Mouse (Mus musculus): Measurements from ENCODE around the gene Ralb. TPM values are rescaled to one million over a fixed set of nuclear protein-coding genes. Genes with fewer than 3 reads are reported as not detected.

The Ralb gene
- polyA plus RNA-seq, 1 experiment, result 54.6 TPM

DNA sequence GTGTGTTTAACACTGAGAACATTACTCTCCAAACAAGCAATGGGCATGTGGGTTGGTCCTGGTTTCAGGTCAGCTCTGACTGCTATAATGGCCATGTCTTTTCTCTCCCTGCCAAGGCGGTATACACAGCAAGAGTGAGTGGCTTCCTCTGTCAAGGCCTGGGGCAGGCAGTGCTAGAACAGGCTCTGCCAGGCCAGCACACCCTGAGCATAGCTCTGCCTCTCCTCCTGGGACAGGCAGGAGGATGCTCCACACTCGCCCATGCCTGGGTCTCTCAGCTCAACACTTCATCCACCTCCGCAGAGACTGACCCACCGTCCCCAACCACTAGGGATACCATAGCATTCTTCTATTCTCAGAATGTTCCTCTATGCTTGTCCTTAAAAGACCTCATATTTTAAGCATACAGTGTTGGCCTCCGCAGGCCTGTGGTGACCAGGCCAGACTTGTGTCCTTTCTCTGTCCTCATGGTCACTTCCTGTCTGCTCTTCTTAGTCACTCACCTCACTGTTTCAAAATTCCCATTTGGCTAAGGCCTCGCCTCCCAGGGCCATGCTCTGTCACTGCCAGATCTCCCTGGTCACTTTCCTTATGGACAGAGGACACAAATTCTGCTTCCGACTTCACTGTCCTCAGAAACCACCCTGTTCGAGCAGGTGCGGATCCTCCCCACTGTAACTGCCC, 9.7 kb downstream of the Ralb start:
- H3K27me3 ChIP-seq (replicated peaks; ENCODE audit: control insufficient read depth, insufficient read depth, low read length), result no peaks in the 10 kb centered on the region
- 74% methylated on average over 9 of the region's 9 CpGs for WGBS
- no peak overlapping the region for H3K27ac ChIP-seq (ENCODE audit: insufficient read depth, low read depth, low read length)
- H3K36me3 ChIP-seq (ENCODE audit: control insufficient read depth, insufficient read depth, low read length), result no peaks in the 10 kb centered on the region
- no peak for DNase-seq
- peaks cover 47% of the 10 kb centered on the region for H3K4me1 ChIP-seq (ENCODE audit: control insufficient read depth, insufficient read depth, low read length)
- TF ChIP-seq POLR2A (IDR thresholded peaks at IDR 0.05; ENCODE audit: low read depth, low read length) (no peak), CTCF (conservative IDR thresholded peaks at IDR 0.05; ENCODE audit: insufficient read depth, insufficient read length, low read depth, low read length) (no peak)
- H3K4me3 ChIP-seq (ENCODE audit: insufficient read depth, low read depth, low read length), result no peak overlapping the region

DNA sequence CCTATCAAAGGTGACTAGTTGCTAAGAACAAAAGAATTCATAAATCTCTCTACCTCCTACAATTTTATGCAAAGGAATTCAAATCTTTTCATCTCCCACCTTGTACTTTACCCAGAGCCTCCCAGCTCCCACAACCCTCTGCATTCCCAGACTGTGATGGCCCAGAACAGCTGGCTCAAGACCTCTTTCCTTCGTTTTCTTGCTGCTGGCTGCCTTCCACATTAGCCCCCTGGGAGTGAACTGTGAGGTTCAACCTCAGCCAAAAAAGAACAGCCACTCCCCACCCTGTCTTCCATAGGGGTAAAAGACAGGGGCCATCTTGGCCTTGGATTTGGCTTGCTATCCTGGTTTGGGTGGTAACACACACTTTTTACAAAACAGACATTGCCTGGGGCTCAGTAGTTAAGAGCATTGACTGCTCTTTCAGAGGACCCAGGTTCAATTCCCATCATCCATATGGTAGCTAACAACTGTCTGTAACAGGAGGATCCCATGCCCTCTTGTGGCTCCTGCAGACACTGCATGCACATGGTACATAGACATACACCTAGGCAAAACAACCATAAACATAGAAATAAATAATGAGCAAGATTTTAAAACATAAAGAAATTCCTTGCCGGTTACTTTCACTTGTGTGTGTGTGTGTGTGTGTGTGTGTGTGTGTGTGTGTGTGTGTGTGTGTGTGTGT, 10.4 kb downstream of the Ralb start:
- peaks cover 43% of the 10 kb centered on the region for H3K4me1 ChIP-seq (ENCODE audit: control insufficient read depth, insufficient read depth, low read length)
- H3K4me3 ChIP-seq (ENCODE audit: insufficient read depth, low read depth, low read length), result no peak overlapping the region
- no peaks in the 10 kb centered on the region for H3K36me3 ChIP-seq (ENCODE audit: control insufficient read depth, insufficient read depth, low read length)
- WGBS, result 54% methylated on average over 2 of the region's 2 CpGs
- H3K27me3 ChIP-seq (replicated peaks; ENCODE audit: control insufficient read depth, insufficient read depth, low read length), result no peaks in the 10 kb centered on the region
- no peak for TF ChIP-seq POLR2A (IDR thresholded peaks at IDR 0.05; ENCODE audit: low read depth, low read length)
- 0 out of 2 replicates have a peak, but pooled peaks have one; percentile 28 for TF ChIP-seq CTCF (conservative IDR thresholded peaks at IDR 0.05; ENCODE audit: insufficient read depth, insufficient read length, low read depth, low read length)
- H3K27ac ChIP-seq (ENCODE audit: insufficient read depth, low read depth, low read length), result no peak overlapping the region
- no peak for DNase-seq

DNA sequence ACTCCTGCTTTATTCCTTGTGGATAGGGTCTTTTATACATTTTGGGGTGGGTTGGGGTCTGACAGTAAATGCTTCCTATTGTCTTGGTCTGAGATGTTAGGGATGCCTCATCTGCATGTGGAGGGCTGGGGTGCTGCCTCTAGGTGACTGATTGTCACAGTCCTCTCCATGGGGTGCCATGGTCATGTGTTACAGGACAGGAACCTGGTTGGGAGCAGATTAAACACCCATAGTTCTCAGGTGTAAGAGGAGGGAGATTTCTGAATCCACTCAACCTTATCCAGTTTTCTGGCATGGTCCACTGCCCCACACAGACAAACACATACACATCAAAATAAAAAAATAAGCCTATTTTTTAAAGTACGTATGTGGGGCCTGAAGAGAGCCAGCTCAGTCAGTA, 12.1 kb downstream of the Ralb start:
- H3K27ac ChIP-seq (ENCODE audit: insufficient read depth, low read depth, low read length), result peak overlapping the region; percentile 75
- no peaks in the 10 kb centered on the region for H3K27me3 ChIP-seq (replicated peaks; ENCODE audit: control insufficient read depth, insufficient read depth, low read length)
- 30% methylated on average over 1 of the region's 1 CpGs for WGBS
- no peak overlapping the region for H3K4me3 ChIP-seq (ENCODE audit: insufficient read depth, low read depth, low read length)
- no peak for DNase-seq
- peaks cover 27% of the 10 kb centered on the region for H3K4me1 ChIP-seq (ENCODE audit: control insufficient read depth, insufficient read depth, low read length)
- TF ChIP-seq CTCF (conservative IDR thresholded peaks at IDR 0.05; ENCODE audit: insufficient read depth, insufficient read length, low read depth, low read length) (no peak), POLR2A (IDR thresholded peaks at IDR 0.05; ENCODE audit: low read depth, low read length) (no peak)
- H3K36me3 ChIP-seq (ENCODE audit: control insufficient read depth, insufficient read depth, low read length), result no peaks in the 10 kb centered on the region

DNA sequence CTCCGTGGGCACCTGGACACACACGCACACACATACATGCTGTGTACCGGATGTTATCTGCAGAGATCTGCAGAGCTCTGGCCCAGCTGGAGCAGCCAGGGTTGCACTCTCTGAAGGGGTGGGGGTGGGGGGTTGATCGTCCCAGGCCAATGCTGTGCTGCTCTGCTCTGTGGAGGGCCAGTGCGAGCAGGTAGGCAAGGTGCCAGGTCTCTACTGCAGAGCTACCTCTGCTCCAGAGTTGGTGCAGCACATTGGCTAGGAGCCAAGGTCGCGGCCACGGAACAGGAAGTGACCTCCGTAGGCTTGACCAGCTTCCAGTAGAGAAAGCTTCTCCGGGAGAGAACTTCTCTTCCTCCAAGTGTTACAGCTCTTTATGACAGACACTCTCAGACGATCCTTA, 12.5 kb downstream of the Ralb start:
- H3K27ac ChIP-seq (ENCODE audit: insufficient read depth, low read depth, low read length), result peak overlapping the region; percentile 75
- no peaks in the 10 kb centered on the region for H3K36me3 ChIP-seq (ENCODE audit: control insufficient read depth, insufficient read depth, low read length)
- no peaks in the 10 kb centered on the region for H3K27me3 ChIP-seq (replicated peaks; ENCODE audit: control insufficient read depth, insufficient read depth, low read length)
- TF ChIP-seq POLR2A (IDR thresholded peaks at IDR 0.05; ENCODE audit: low read depth, low read length) (no peak), CTCF (conservative IDR thresholded peaks at IDR 0.05; ENCODE audit: insufficient read depth, insufficient read length, low read depth, low read length) (no peak)
- WGBS, result 3% methylated on average over 11 of the region's 11 CpGs
- H3K4me1 ChIP-seq (ENCODE audit: control insufficient read depth, insufficient read depth, low read length), result peaks cover 25% of the 10 kb centered on the region
- DNase-seq, result peak; percentile 96
- peak overlapping the region; percentile 2; the same call in 1 of the 2 replicates for H3K4me3 ChIP-seq (ENCODE audit: insufficient read depth, low read depth, low read length)

GRCm38 (mm10) chr1:119490765-119491164, 13.8 kb downstream of the Ralb start:
- no peak for DNase-seq
- no peaks in the 10 kb centered on the region for H3K27me3 ChIP-seq (replicated peaks; ENCODE audit: control insufficient read depth, insufficient read depth, low read length)
- H3K36me3 ChIP-seq (ENCODE audit: control insufficient read depth, insufficient read depth, low read length), result no peaks in the 10 kb centered on the region
- TF ChIP-seq CTCF (conservative IDR thresholded peaks at IDR 0.05; ENCODE audit: insufficient read depth, insufficient read length, low read depth, low read length) (no peak), POLR2A (IDR thresholded peaks at IDR 0.05; ENCODE audit: low read depth, low read length) (no peak)
- H3K27ac ChIP-seq (ENCODE audit: insufficient read depth, low read depth, low read length), result no peak overlapping the region
- no peak overlapping the region for H3K4me3 ChIP-seq (ENCODE audit: insufficient read depth, low read depth, low read length)
- H3K4me1 ChIP-seq (ENCODE audit: control insufficient read depth, insufficient read depth, low read length), result peaks cover 15% of the 10 kb centered on the region
- 82% methylated on average over 7 of the region's 7 CpGs for WGBS

DNA sequence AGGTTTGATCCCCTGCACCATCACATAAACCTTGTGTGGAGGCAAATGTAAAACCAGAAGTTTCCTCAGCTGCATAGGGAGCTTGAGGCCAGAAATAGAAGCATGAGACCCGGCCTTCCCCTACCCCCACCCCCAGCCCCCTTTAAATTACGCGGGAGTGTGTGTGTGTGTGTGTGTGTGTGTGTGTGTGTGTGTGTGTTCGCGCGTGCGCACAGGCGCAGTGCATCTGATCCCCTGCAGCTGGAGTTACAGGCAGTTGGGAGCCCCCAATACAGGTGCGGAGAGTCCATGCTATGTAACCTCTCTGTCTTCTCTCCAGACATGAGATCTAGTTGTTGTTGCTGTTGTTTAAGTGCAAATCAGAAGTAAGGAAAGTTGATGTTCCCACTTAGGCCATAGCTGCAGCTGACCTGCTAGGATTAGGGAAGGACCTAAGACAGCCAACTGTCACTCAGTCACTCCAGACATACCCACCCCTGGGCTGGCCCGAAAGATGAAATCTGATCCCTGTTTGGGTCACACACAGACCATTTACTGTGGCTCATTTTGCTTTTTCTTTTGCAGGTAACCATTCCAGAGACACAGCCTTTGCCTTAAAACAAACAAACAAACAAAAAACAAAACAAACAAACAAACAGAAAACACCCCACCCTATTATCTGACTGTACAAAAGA, 16.5 kb downstream of the Ralb start:
- WGBS, result 59% methylated on average over 10 of the region's 10 CpGs
- Histone ChIP-seq H3K27me3 (replicated peaks; ENCODE audit: control insufficient read depth, insufficient read depth, low read length) (no peaks in the 10 kb centered on the region), H3K4me1 (ENCODE audit: control insufficient read depth, insufficient read depth, low read length) (peaks cover 7% of the 10 kb centered on the region), H3K4me3 (ENCODE audit: insufficient read depth, low read depth, low read length) (no peak overlapping the region), H3K27ac (ENCODE audit: insufficient read depth, low read depth, low read length) (no peak overlapping the region), H3K36me3 (ENCODE audit: control insufficient read depth, insufficient read depth, low read length) (no peaks in the 10 kb centered on the region)
- TF ChIP-seq POLR2A (IDR thresholded peaks at IDR 0.05; ENCODE audit: low read depth, low read length), result no peak
- no peak for TF ChIP-seq CTCF (conservative IDR thresholded peaks at IDR 0.05; ENCODE audit: insufficient read depth, insufficient read length, low read depth, low read length)
- DNase-seq, result no peak

DNA sequence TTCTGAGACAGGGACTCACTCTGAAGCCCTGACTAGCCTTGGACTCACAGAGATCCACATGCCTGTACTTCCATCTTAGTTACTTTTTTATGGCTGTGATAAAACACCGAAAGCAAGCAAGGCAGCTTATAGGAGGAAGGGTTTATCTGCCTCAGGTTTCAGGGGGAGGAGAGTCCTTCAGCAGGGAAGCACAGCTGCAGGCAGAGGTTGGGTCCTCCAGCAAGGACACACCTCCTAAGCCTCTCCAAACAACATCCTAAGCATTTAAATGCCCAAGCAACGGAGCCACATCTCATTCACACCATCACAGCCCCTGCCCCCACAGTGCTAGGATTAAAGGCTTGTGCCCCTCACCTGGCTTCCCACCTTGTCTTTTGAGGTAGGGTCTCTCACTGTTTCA, 18.8 kb downstream of the Ralb start:
- TF ChIP-seq CTCF (conservative IDR thresholded peaks at IDR 0.05; ENCODE audit: insufficient read depth, insufficient read length, low read depth, low read length) (no peak), POLR2A (IDR thresholded peaks at IDR 0.05; ENCODE audit: low read depth, low read length) (no peak)
- peaks cover 4% of the 10 kb centered on the region; the same call in 1 of the 2 replicates for H3K4me1 ChIP-seq (ENCODE audit: control insufficient read depth, insufficient read depth, low read length)
- no peak for DNase-seq
- H3K36me3 ChIP-seq (ENCODE audit: control insufficient read depth, insufficient read depth, low read length), result no peaks in the 10 kb centered on the region
- no peaks in the 10 kb centered on the region for H3K27me3 ChIP-seq (replicated peaks; ENCODE audit: control insufficient read depth, insufficient read depth, low read length)
- no peak overlapping the region for H3K4me3 ChIP-seq (ENCODE audit: insufficient read depth, low read depth, low read length)
- 67% methylated on average over 2 of the region's 2 CpGs for WGBS
- no peak overlapping the region for H3K27ac ChIP-seq (ENCODE audit: insufficient read depth, low read depth, low read length)

Measured in kidney, adult 2 months (tissue).